Mouse (Mus musculus): ENCODE measurements around the gene Zscan29. TPM values are rescaled to one million over a fixed set of nuclear protein-coding genes. Genes with fewer than 3 reads are reported as not detected.
A peak's percentile ranks its signal among the peaks of the same experiment; 100 is the strongest.

Gene Zscan29
- 8.6 and 9.7 TPM in 2 replicates for polyA plus RNA-seq (2015; fragmentation: Nextera tagmentation; extraction: Ambion mirVana)

DNA sequence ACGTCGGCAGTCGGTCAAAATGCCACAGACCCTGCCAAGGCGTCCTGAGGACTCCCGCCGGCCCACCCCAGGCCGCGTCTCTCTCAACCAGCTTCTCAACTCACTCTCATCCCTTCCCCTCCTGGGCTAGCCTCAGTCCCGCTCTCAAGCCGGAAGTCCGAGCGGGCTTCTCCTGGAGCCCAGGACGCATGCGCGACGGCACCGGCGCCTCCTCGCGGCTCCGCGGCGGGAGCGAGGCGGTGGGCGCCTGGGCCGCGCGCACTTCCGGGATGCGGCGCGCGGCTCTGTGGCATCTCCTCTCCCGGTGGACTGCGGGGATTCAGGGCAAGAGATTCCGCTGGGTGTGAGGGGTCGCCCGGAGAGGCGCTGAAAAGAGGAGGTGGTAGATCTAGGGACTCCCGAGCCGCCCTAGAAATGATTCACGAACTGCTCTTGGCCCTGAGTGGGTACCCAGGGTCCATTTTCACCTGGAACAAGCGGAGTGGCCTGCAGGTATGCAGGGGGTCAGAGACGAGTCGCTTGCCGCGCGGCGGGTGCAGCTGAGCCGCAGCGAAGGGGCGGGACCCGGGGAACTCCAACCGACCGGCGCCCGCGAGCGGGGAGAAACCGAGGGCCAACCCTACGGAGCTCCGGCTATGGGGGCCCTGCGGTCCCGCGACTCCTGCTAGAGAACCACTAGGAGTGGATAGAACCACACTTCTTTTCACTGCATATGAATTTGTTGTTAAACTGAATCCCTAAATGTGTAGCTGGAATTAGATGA is at the start of gene Zscan29:
TSS of gene Zscan29 (minus strand) at position 146 of the 763 bp plus-strand sequence.
- H3K36me3 ChIP-seq, result peaks cover 4% of the 10 kb centered on the region
- peak within 1 kb of the TSS; percentile 74 for H3K4me3 ChIP-seq (replicated peaks)
- ATAC-seq (ENCODE audit: insufficient read depth, low FRiP score, low read depth), result peak; percentile 97
- WGBS, result under 1% methylated on average over 66 of the region's 66 CpGs
- H3K4me2 ChIP-seq, result peak within 1 kb of the TSS; percentile 72
- H3K27ac ChIP-seq, result peak within 1 kb of the TSS; percentile 94
- peaks cover 11% of the 10 kb centered on the region for H3K4me1 ChIP-seq
- peak within 1 kb of the TSS; percentile 67 for H3K9ac ChIP-seq
- H3K27me3 ChIP-seq (replicated peaks), result no peaks in the 10 kb centered on the region
- H3K9me3 ChIP-seq, result no peaks in the 10 kb centered on the region

GRCm38 (mm10) chr2:121219994-121220393 is 49.1 kb upstream of the Zscan29 start:
- no peak overlapping the region for H3K9ac ChIP-seq
- peaks cover 25% of the 10 kb centered on the region for H3K36me3 ChIP-seq
- ATAC-seq (ENCODE audit: insufficient read depth, low FRiP score, low read depth), result no peak
- no peaks in the 10 kb centered on the region for H3K9me3 ChIP-seq
- H3K4me3 ChIP-seq (replicated peaks), result no peak overlapping the region
- no peak overlapping the region for H3K4me2 ChIP-seq
- no peak overlapping the region for H3K27ac ChIP-seq
- H3K4me1 ChIP-seq, result no peaks in the 10 kb centered on the region
- no peaks in the 10 kb centered on the region for H3K27me3 ChIP-seq (replicated peaks)

DNA sequence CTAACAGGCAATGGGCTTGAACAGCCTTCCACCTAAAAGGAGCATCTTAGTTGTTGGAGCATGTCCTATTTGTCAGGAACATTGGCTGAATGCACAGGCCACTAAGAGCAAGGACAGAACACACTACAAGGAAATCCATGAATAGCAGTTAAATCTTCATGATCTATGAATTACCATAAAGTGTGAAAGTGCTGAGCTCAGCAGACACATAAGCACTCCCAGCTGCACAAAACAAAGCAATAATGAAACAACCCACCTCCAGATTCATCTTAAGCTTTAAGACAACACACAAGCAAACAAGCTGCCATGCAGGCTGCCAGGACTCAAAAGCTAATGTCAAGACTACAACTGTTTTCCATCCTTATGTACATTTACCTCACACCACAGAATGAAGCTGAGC is 48.3 kb upstream of the Zscan29 start:
- no peaks in the 10 kb centered on the region for H3K4me1 ChIP-seq
- no peak overlapping the region for H3K27ac ChIP-seq
- no peaks in the 10 kb centered on the region for H3K9me3 ChIP-seq
- H3K36me3 ChIP-seq, result peaks cover 25% of the 10 kb centered on the region
- no peak overlapping the region for H3K4me3 ChIP-seq (replicated peaks)
- no peak for ATAC-seq (ENCODE audit: insufficient read depth, low FRiP score, low read depth)
- no peak overlapping the region for H3K9ac ChIP-seq
- H3K4me2 ChIP-seq, result no peak overlapping the region
- no peaks in the 10 kb centered on the region for H3K27me3 ChIP-seq (replicated peaks)

DNA sequence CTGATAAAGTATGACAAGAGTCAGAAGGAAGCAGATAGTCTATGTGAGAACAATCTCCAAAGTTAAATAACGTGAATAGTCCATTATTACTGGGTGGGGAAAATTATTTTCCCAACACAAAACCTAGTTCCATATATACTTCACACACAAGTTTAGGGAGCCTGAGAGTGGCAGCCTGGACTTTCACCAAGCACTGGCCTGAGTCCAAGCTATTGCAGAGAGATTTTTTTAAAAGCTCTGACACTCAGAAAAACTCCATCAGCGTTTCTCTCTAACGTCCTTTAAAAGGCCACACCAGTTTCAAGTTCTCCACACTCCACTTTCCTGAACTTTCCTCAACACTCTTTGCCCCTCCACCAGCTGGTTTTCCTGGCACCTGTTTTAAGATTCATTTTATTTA is 43.6 kb upstream of the Zscan29 start:
- no peak for ATAC-seq (ENCODE audit: insufficient read depth, low FRiP score, low read depth)
- 70% methylated on average over 3 of the region's 3 CpGs for WGBS
- peaks cover 24% of the 10 kb centered on the region for H3K36me3 ChIP-seq

GRCm38 (mm10) chr2:121206541-121206940 is 35.6 kb upstream of the Zscan29 start:
- ATAC-seq (ENCODE audit: insufficient read depth, low FRiP score, low read depth), result no peak
- Histone ChIP-seq H3K4me1 (no peaks in the 10 kb centered on the region), H3K27me3 (replicated peaks) (no peaks in the 10 kb centered on the region), H3K4me2 (no peak overlapping the region), H3K27ac (no peak overlapping the region), H3K36me3 (peaks cover 39% of the 10 kb centered on the region), H3K9me3 (no peaks in the 10 kb centered on the region), H3K4me3 (replicated peaks) (no peak overlapping the region), H3K9ac (no peak overlapping the region)
- WGBS, result 85% methylated on average over 3 of the region's 3 CpGs

More for the DNA sequence above, 43.6 kb upstream of the Zscan29 start:
- Histone ChIP-seq H3K27me3 (replicated peaks) (no peaks in the 10 kb centered on the region), H3K9ac (no peak overlapping the region), H3K27ac (no peak overlapping the region), H3K4me2 (no peak overlapping the region), H3K9me3 (no peaks in the 10 kb centered on the region), H3K4me1 (no peaks in the 10 kb centered on the region), H3K4me3 (replicated peaks) (no peak overlapping the region)

GRCm38 (mm10) chr2:121204276-121204675 is 33.4 kb upstream of the Zscan29 start:
- Histone ChIP-seq H3K36me3 (peaks cover 42% of the 10 kb centered on the region), H3K4me2 (no peak overlapping the region), H3K27me3 (replicated peaks) (no peaks in the 10 kb centered on the region), H3K27ac (no peak overlapping the region), H3K9ac (no peak overlapping the region), H3K9me3 (no peaks in the 10 kb centered on the region), H3K4me3 (replicated peaks) (no peak overlapping the region), H3K4me1 (no peaks in the 10 kb centered on the region)
- ATAC-seq (ENCODE audit: insufficient read depth, low FRiP score, low read depth), result no peak
- 92% methylated on average over 17 of the region's 17 CpGs for WGBS

DNA sequence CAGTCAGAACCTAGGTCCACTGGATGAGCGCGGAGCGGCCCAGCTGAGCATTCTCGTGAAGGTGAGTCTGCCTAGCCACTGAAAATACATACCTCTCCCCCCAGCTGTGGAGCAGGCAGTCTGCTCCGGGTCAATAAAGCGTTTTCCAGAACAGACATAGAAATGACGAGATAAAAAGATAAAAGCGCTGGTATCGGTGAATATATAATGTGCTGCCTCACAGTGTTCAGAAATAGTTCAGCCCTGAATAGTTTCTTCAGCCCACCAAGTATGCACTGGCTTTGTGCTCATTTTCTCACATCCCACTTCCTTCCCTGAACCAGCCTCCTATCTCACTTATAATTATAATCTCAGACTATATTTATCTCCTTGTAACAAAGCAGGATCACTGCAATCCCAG is 24.5 kb upstream of the Zscan29 start:
- peaks cover 57% of the 10 kb centered on the region for H3K36me3 ChIP-seq

DNA sequence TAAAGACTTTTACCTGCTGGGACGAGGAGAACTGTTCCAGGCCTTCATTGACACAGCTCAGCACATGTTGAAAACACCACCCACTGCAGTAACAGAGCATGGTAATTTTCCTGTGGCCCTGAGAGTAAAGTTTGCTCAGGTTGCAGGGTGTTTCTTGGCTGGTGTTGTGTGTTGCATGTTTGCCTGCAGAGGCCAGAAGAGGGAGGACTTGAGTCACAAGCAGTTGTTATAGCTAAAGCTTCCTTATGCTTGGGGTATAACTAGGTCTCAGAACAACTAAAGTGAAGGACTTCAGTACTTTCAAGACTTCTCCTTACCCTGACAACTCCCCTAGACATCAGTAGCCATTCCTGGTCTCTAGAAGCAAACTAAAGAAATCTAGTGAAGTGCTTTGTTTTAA is 17.6 kb upstream of the Zscan29 start:
- Histone ChIP-seq H3K4me3 (replicated peaks) (no peak overlapping the region), H3K4me1 (no peaks in the 10 kb centered on the region), H3K9me3 (no peaks in the 10 kb centered on the region), H3K4me2 (no peak overlapping the region), H3K9ac (no peak overlapping the region), H3K36me3 (peaks cover 59% of the 10 kb centered on the region), H3K27ac (no peak overlapping the region), H3K27me3 (replicated peaks) (no peaks in the 10 kb centered on the region)
- no peak for ATAC-seq (ENCODE audit: insufficient read depth, low FRiP score, low read depth)
- 67% methylated on average over 1 of the region's 1 CpGs for WGBS

More for the DNA sequence above, 24.5 kb upstream of the Zscan29 start:
- H3K4me2 ChIP-seq, result no peak overlapping the region
- ATAC-seq (ENCODE audit: insufficient read depth, low FRiP score, low read depth), result no peak
- no peaks in the 10 kb centered on the region for H3K9me3 ChIP-seq
- H3K4me3 ChIP-seq (replicated peaks), result no peak overlapping the region
- no peak overlapping the region for H3K27ac ChIP-seq
- no peaks in the 10 kb centered on the region for H3K4me1 ChIP-seq
- no peaks in the 10 kb centered on the region for H3K27me3 ChIP-seq (replicated peaks)
- H3K9ac ChIP-seq, result no peak overlapping the region
- WGBS, result 91% methylated on average over 9 of the region's 9 CpGs

DNA sequence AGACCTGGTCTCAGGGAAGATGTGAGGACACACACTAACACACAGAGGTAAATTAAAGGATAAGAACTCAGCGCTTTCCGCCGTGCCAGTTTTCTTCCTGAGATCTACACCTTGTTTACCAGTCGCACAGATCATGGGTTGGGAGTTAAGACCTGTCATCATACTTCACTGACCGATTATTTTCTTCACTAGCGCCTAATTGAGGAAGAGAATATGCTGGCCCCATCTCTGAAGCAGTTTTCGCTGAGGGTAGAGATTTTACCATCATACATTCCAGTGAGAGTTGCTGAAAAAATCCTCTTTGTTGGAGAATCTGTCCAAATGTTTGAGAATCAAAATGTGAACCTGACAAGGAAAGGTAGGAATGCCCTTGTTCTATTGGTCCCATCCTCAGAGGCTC is 13.2 kb upstream of the Zscan29 start:
- H3K4me2 ChIP-seq, result no peak overlapping the region
- H3K36me3 ChIP-seq, result peaks cover 23% of the 10 kb centered on the region
- H3K27ac ChIP-seq, result no peak overlapping the region
- 96% methylated on average over 7 of the region's 7 CpGs for WGBS
- no peaks in the 10 kb centered on the region for H3K27me3 ChIP-seq (replicated peaks)
- H3K9ac ChIP-seq, result no peak overlapping the region
- H3K9me3 ChIP-seq, result no peaks in the 10 kb centered on the region
- H3K4me1 ChIP-seq, result no peaks in the 10 kb centered on the region
- no peak overlapping the region for H3K4me3 ChIP-seq (replicated peaks)
- ATAC-seq (ENCODE audit: insufficient read depth, low FRiP score, low read depth), result no peak

GRCm38 (mm10) chr2:121183431-121183830 is 12.5 kb upstream of the Zscan29 start:
- H3K27me3 ChIP-seq (replicated peaks), result no peaks in the 10 kb centered on the region
- 81% methylated on average over 5 of the region's 5 CpGs for WGBS
- no peak overlapping the region for H3K9ac ChIP-seq
- no peaks in the 10 kb centered on the region for H3K4me1 ChIP-seq
- no peaks in the 10 kb centered on the region for H3K9me3 ChIP-seq
- H3K36me3 ChIP-seq, result peaks cover 23% of the 10 kb centered on the region
- H3K27ac ChIP-seq, result no peak overlapping the region
- no peak overlapping the region for H3K4me2 ChIP-seq
- ATAC-seq (ENCODE audit: insufficient read depth, low FRiP score, low read depth), result no peak
- H3K4me3 ChIP-seq (replicated peaks), result no peak overlapping the region

DNA sequence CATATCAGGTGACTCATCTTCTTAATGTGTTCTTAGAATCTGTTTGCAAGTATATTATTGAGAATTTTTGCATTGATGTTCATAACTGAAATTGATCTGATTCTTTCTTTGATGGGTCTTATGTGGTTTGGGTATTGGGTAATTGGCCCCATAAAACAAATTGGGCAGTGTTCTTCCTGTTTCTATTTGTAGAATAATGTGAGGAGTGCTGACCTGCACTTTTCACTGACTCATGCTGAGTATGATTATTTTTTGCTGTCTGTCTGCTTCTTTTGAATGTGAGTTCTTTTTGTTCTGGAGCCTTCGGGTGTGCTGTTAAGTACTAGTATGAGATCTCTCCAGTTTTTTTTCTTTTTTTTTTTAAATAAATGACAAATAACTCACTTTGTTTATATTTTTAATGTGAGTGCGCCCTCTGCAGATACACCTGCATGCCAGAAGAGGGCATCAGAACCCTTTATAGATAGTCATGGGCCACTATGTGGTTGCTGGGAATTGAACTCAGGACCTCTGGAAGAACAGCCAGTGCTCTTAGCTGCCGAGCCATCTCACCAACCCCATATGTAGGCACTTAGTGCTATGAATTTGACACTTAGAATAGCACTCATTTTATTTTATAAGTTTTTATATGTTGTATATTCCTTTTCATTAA is 8.0 kb upstream of the Zscan29 start:
- WGBS, result 94% methylated on average over 3 of the region's 3 CpGs
- Histone ChIP-seq H3K27me3 (replicated peaks) (no peaks in the 10 kb centered on the region), H3K36me3 (peaks cover 20% of the 10 kb centered on the region), H3K9ac (no peak overlapping the region), H3K4me3 (replicated peaks) (no peak overlapping the region), H3K9me3 (no peaks in the 10 kb centered on the region), H3K4me2 (no peak overlapping the region), H3K27ac (no peak overlapping the region), H3K4me1 (no peaks in the 10 kb centered on the region)
- ATAC-seq (ENCODE audit: insufficient read depth, low FRiP score, low read depth), result no peak

DNA sequence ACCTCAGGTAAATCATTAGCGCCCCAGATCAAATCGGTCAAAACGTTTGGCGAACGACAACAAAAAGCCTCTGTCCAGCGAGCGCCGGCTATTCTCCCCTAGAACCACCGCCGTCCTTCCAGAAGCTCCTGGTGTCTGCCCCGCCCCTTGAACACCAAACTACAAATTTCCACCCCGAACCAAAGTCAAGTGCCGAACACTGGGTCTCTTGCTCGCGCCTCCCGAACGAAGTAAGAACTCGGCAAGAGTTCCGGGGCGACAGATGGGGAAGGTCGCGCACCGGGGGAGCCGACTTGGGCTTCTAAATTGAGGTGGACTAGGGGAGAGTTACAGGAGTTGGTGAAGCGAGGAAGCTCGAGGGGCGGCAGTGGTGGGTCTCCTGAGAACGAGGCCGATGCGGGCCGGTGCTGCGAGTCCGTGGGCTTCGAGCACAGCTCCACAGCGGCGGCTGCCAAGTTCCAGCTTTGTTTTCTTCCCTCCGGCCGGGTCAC is 399 bp downstream of the Zscan29 start, which contains the start of gene Tubgcp4:
TSS of gene Tubgcp4 (plus strand) at position 174 of the 491 bp plus-strand sequence.
- Histone ChIP-seq H3K9me3 (no peaks in the 10 kb centered on the region), H3K27ac (peak within 1 kb of the TSS; percentile 94), H3K4me1 (peaks cover 11% of the 10 kb centered on the region), H3K4me3 (replicated peaks) (peak within 1 kb of the TSS; percentile 74), H3K36me3 (peaks cover 8% of the 10 kb centered on the region), H3K4me2 (peak within 1 kb of the TSS; percentile 72), H3K27me3 (replicated peaks) (no peaks in the 10 kb centered on the region), H3K9ac (peak within 1 kb of the TSS; percentile 67)
- WGBS, result under 1% methylated on average over 38 of the region's 38 CpGs
- ATAC-seq (ENCODE audit: insufficient read depth, low FRiP score, low read depth), result peak; percentile 29; the same call in 1 of the 2 replicates

All from stomach, embryonic 15.5 days (tissue).